Mouse (Mus musculus) lung, embryonic 14.5 days (tissue): ENCODE data around the gene Morn2. TPM values are rescaled to one million over a fixed set of nuclear protein-coding genes. Genes with fewer than 3 reads are reported as not detected.

Source experiments
- ATAC-seq: fragments of 200-750 bp; cut with Nextera tagmentation; 2 replicates; pipeline ENCODE4 v1.8.0; 2017; ENCODE audit warnings: mild to moderate bottlenecking, moderate TSS enrichment, moderate library complexity; ENCODE audit not compliant: insufficient read depth
- DNase-seq: peaks from one replicate; pipeline ENCODE4 v3.0.0-alpha.2; 2015
- H3K27ac ChIP-seq: fragments of 300-500 bp; sonication (generic); 2 replicates; pipeline ENCODE4 v1.5.1; 2014; ENCODE audit warnings: low read depth, mild to moderate bottlenecking, moderate library complexity
- H3K27me3 ChIP-seq: fragments of 300-500 bp; sonication (generic); 2 replicates; pipeline ENCODE4 v1.6.1; 2014; ENCODE audit warnings: low read length, control low read depth; ENCODE audit not compliant: insufficient read depth
- H3K36me3 ChIP-seq: fragments of 300-500 bp; sonication (generic); 2 replicates; pipeline ENCODE4 v1.6.1; 2014; ENCODE audit warnings: control low read depth; ENCODE audit not compliant: insufficient read depth
- H3K4me1 ChIP-seq: fragments of 300-500 bp; sonication (generic); 2 replicates; pipeline ENCODE4 v1.6.1; 2014; ENCODE audit warnings: antibody characterized with exemption, control low read depth; ENCODE audit not compliant: insufficient read depth
- H3K4me2 ChIP-seq: fragments of 300-500 bp; sonication (generic); 2 replicates; pipeline ENCODE4 v1.6.1; 2014; ENCODE audit warnings: mild to moderate bottlenecking
- H3K4me3 ChIP-seq: fragments of 300-500 bp; sonication (generic); 2 replicates; pipeline ENCODE4 v1.5.1; 2014; ENCODE audit warnings: low read depth, low read length
- H3K9ac ChIP-seq: fragments of 300-500 bp; sonication (generic); 2 replicates; pipeline ENCODE4 v1.6.1; 2014
- H3K9me3 ChIP-seq: fragments of 300-500 bp; sonication (generic); 2 replicates; pipeline ENCODE4 v1.6.1; 2016; ENCODE audit warnings: low read depth, low read length, control low read depth
- CTCF ChIP-seq: IDR thresholded peaks from 2 replicates; pipeline ENCODE4 v1.5.1; 2016; ENCODE audit warnings: antibody characterized with exemption, low read depth
- WGBS: fragments of 180-500 bp; shearing (Covaris S2); extraction: QIAGEN DNeasy Blood & Tissue Kit; methylation state at CpG from one replicate; pipeline ENCODE4 v1.1.7; 2014; 5-methylcytosine and 5-hydroxymethylcytosine counted together
- polyA plus RNA-seq: library from polyadenylated mRNA; unstranded; fragments of >200 nt; fragmentation: Nextera tagmentation; extraction: Ambion mirVana; gene quantifications from 2 replicates; pipeline ENCODE4 v1.2.1, GENCODE M21; 2014

Morn2 gene
- polyA plus RNA-seq, 1 experiment from 2014 or later, result 32.8 TPM

GRCm38 (mm10) chr17:80291148-80291547, 1.1 kb downstream of the Morn2 start:
- no peak overlapping the region for H3K4me2 ChIP-seq
- 11% methylated on average over 2 of the region's 2 CpGs for WGBS
- H3K4me3 ChIP-seq, result no peak overlapping the region
- TF ChIP-seq CTCF, result peak; percentile 79
- H3K9me3 ChIP-seq, result no peaks in the 10 kb centered on the region
- ATAC-seq (peak; percentile 11; the same call in 1 of the 2 replicates), DNase-seq (peak; percentile 86)
- H3K27me3 ChIP-seq, result no peaks in the 10 kb centered on the region
- H3K4me1 ChIP-seq, result no peaks in the 10 kb centered on the region
- no peak overlapping the region for H3K27ac ChIP-seq
- no peak overlapping the region for H3K9ac ChIP-seq
- H3K36me3 ChIP-seq, result no peaks in the 10 kb centered on the region

GRCm38 (mm10) chr17:80295258-80295657, 5.3 kb downstream of the Morn2 start:
- H3K27ac ChIP-seq, result no peak overlapping the region
- DNase-seq (no peak), ATAC-seq (no peak)
- no peaks in the 10 kb centered on the region for H3K9me3 ChIP-seq
- H3K27me3 ChIP-seq, result no peaks in the 10 kb centered on the region
- WGBS, result 84% methylated on average over 5 of the region's 5 CpGs
- no peak overlapping the region for H3K9ac ChIP-seq
- no peaks in the 10 kb centered on the region for H3K4me1 ChIP-seq
- no peak for TF ChIP-seq CTCF
- H3K4me2 ChIP-seq, result no peak overlapping the region
- H3K36me3 ChIP-seq, result no peaks in the 10 kb centered on the region
- no peak overlapping the region for H3K4me3 ChIP-seq

GRCm38 (mm10) chr17:80298844-80299243, 8.8 kb downstream of the Morn2 start:
- H3K4me2 ChIP-seq, result no peak overlapping the region
- WGBS, result 90% methylated on average over 5 of the region's 5 CpGs
- no peak overlapping the region for H3K27ac ChIP-seq
- no peaks in the 10 kb centered on the region for H3K9me3 ChIP-seq
- no peak for TF ChIP-seq CTCF
- H3K27me3 ChIP-seq, result no peaks in the 10 kb centered on the region
- no peaks in the 10 kb centered on the region for H3K4me1 ChIP-seq
- no peak overlapping the region for H3K4me3 ChIP-seq
- DNase-seq (no peak), ATAC-seq (no peak)
- no peaks in the 10 kb centered on the region for H3K36me3 ChIP-seq
- no peak overlapping the region for H3K9ac ChIP-seq

- DNase-seq (no peak), ATAC-seq (no peak)
- Histone ChIP-seq H3K4me2 (no peak within 1 kb of the TSS), H3K36me3 (no peaks in the 10 kb centered on the region), H3K9ac (no peak within 1 kb of the TSS), H3K27me3 (no peaks in the 10 kb centered on the region), H3K9me3 (no peaks in the 10 kb centered on the region), H3K4me1 (no peaks in the 10 kb centered on the region), H3K4me3 (no peak within 1 kb of the TSS), H3K27ac (no peak within 1 kb of the TSS)
- TF ChIP-seq CTCF, result no peak
- WGBS, result 88% methylated on average over 1 of the region's 1 CpGs
Observed at GRCm38 (mm10) chr17:80307251-80307650, 17.2 kb downstream of the Morn2 start, which contains the start of gene Arhgef33. Gene Arhgef33 (plus strand): TSS chr17:80307407.

- 58% methylated on average over 9 of the region's 9 CpGs for WGBS
- no peak for DNase-seq
- TF ChIP-seq CTCF, result no peak
- Histone ChIP-seq H3K4me1 (no peaks in the 10 kb centered on the region), H3K4me2 (no peak overlapping the region), H3K9ac (no peak overlapping the region), H3K36me3 (no peaks in the 10 kb centered on the region), H3K9me3 (no peaks in the 10 kb centered on the region), H3K27ac (no peak overlapping the region), H3K4me3 (no peak overlapping the region), H3K27me3 (no peaks in the 10 kb centered on the region)
- no peak for ATAC-seq
Observed at GRCm38 (mm10) chr17:80311761-80312160, 21.8 kb downstream of the Morn2 start.

- Histone ChIP-seq H3K27ac (no peak overlapping the region), H3K4me2 (no peak overlapping the region), H3K27me3 (no peaks in the 10 kb centered on the region), H3K9ac (no peak overlapping the region), H3K4me3 (no peak overlapping the region), H3K9me3 (no peaks in the 10 kb centered on the region), H3K36me3 (no peaks in the 10 kb centered on the region), H3K4me1 (no peaks in the 10 kb centered on the region)
- TF ChIP-seq CTCF, result no peak
- WGBS, result 84% methylated on average over 4 of the region's 4 CpGs
- no peak for ATAC-seq
- no peak for DNase-seq
Observed at GRCm38 (mm10) chr17:80312405-80312804, 22.4 kb downstream of the Morn2 start.

GRCm38 (mm10) chr17:80322228-80322627, 32.2 kb downstream of the Morn2 start:
- Histone ChIP-seq H3K36me3 (no peaks in the 10 kb centered on the region), H3K27me3 (no peaks in the 10 kb centered on the region), H3K9me3 (no peaks in the 10 kb centered on the region), H3K4me1 (no peaks in the 10 kb centered on the region), H3K4me2 (no peak overlapping the region), H3K4me3 (no peak overlapping the region), H3K9ac (no peak overlapping the region), H3K27ac (no peak overlapping the region)
- peak; percentile 39 for DNase-seq
- ATAC-seq, result no peak
- no peak for TF ChIP-seq CTCF
- 71% methylated on average over 6 of the region's 6 CpGs for WGBS

GRCm38 (mm10) chr17:80323015-80323414, 33.0 kb downstream of the Morn2 start:
- no peak overlapping the region for H3K4me2 ChIP-seq
- H3K27ac ChIP-seq, result no peak overlapping the region
- H3K4me3 ChIP-seq, result no peak overlapping the region
- H3K36me3 ChIP-seq, result no peaks in the 10 kb centered on the region
- DNase-seq (no peak), ATAC-seq (no peak)
- no peaks in the 10 kb centered on the region for H3K4me1 ChIP-seq
- 74% methylated on average over 4 of the region's 4 CpGs for WGBS
- no peaks in the 10 kb centered on the region for H3K9me3 ChIP-seq
- H3K9ac ChIP-seq, result no peak overlapping the region
- no peak for TF ChIP-seq CTCF
- no peaks in the 10 kb centered on the region for H3K27me3 ChIP-seq
